Mouse (Mus musculus) myocyte (in vitro differentiated cells): ENCODE data around the gene Krtdap. TPM values are rescaled to one million over a fixed set of nuclear protein-coding genes. Genes with fewer than 3 reads are reported as not detected.

Experiments used
- H3K27me3 ChIP-seq: one replicate; pipeline ENCODE4 v1.6.1; 2011; ENCODE audit not compliant: control insufficient read depth, insufficient read depth, insufficient read length
- H3K36me3 ChIP-seq: one replicate; pipeline ENCODE4 v1.6.1; 2011; ENCODE audit not compliant: control insufficient read depth, insufficient read depth
- H3K4me2 ChIP-seq: one replicate; pipeline ENCODE4 v1.6.1; 2011; ENCODE audit warnings: low read depth, control low read depth
- H3K4me3 ChIP-seq: one replicate; pipeline ENCODE4 v1.5.1; 2011; ENCODE audit warnings: mild to moderate bottlenecking, control low read depth, moderate library complexity
- H3K79me2 ChIP-seq: one replicate; pipeline ENCODE4 v1.6.1; 2011; ENCODE audit not compliant: control insufficient read depth, insufficient read depth
- H3ac ChIP-seq: one replicate; pipeline ENCODE4 v1.6.1; 2011; ENCODE audit not compliant: control insufficient read depth, insufficient read length
- CEBPB ChIP-seq: IDR thresholded peaks from 2 replicates; pipeline ENCODE4 v1.6.1; 2011; ENCODE audit warnings: mild to moderate bottlenecking, moderate library complexity; ENCODE audit not compliant: poor library complexity, insufficient read depth, severe bottlenecking
- E2F4 ChIP-seq: IDR thresholded peaks from one replicate; pipeline ENCODE4 v1.6.1; 2011; ENCODE audit warnings: mild to moderate bottlenecking, control low read depth, moderate library complexity; ENCODE audit not compliant: insufficient read depth
- MAX ChIP-seq: IDR thresholded peaks from one replicate; pipeline ENCODE4 v1.6.1; 2011; ENCODE audit warnings: low read depth, mild to moderate bottlenecking, control low read depth
- MYOD1 ChIP-seq, 3 experiments: IDR thresholded peaks; one replicate each; pipeline ENCODE4 v1.6.1; 2011; ENCODE audit warnings: control low read depth in 2 of 3, low read depth in 2 of 3, mild to moderate bottlenecking in 2 of 3, moderate library complexity in 1 of 3; ENCODE audit not compliant: insufficient read length in 2 of 3, control insufficient read depth in 1 of 3
- MYOG ChIP-seq, 3 experiments: IDR thresholded peaks; one replicate each; pipeline ENCODE4 v1.6.1; 2011; ENCODE audit warnings: control low read depth in 2 of 3, low read depth in 2 of 3, mild to moderate bottlenecking in 2 of 3; ENCODE audit not compliant: insufficient read length in 2 of 3, control insufficient read depth in 1 of 3, insufficient read depth in 1 of 3
- POLR2A ChIP-seq: IDR thresholded peaks from one replicate; pipeline ENCODE4 v1.6.1; 2011; ENCODE audit warnings: low read depth, mild to moderate bottlenecking, control low read depth, moderate library complexity; ENCODE audit not compliant: insufficient read length
- POLR2AphosphoS2 ChIP-seq: IDR thresholded peaks from one replicate; pipeline ENCODE4 v1.6.1; 2011; ENCODE audit warnings: low read depth, control low read depth; ENCODE audit not compliant: insufficient read length
- REST ChIP-seq: IDR thresholded peaks from one replicate; pipeline ENCODE4 v1.6.1; 2011; ENCODE audit warnings: mild to moderate bottlenecking, control low read depth, moderate library complexity; ENCODE audit not compliant: insufficient read depth, insufficient read length
- SRF ChIP-seq: IDR thresholded peaks from one replicate; pipeline ENCODE4 v1.6.1; 2011; ENCODE audit warnings: low read depth; ENCODE audit not compliant: control insufficient read depth, insufficient read length
- TCF12 ChIP-seq: IDR thresholded peaks from one replicate; pipeline ENCODE4 v1.6.1; 2011; ENCODE audit warnings: mild to moderate bottlenecking, control low read depth; ENCODE audit not compliant: poor library complexity, insufficient read depth, severe bottlenecking
- TCF3 ChIP-seq: IDR thresholded peaks from one replicate; pipeline ENCODE4 v1.6.1; 2011; ENCODE audit warnings: low read depth, control low read depth; ENCODE audit not compliant: insufficient read length
- USF1 ChIP-seq: IDR thresholded peaks from one replicate; pipeline ENCODE4 v1.6.1; 2011; ENCODE audit warnings: low read depth, mild to moderate bottlenecking, control low read depth, moderate library complexity
- polyA plus RNA-seq: library from polyadenylated mRNA; unstranded; fragments of >200 nt; fragmentation: generic; extraction: Trizol; gene quantifications from one replicate; pipeline ENCODE4 v1.2.1, GENCODE M21; 2012; ENCODE audit warnings: missing spikeins

Gene Krtdap
- polyA plus RNA-seq, 1 experiment, result not detected

GRCm38 (mm10) chr7:30805924-30806323, 18.2 kb downstream of the Krtdap start:
- no peak overlapping the region for H3K4me3 ChIP-seq
- no peaks in the 10 kb centered on the region for H3K79me2 ChIP-seq
- no peak for TF ChIP-seq POLR2A
- TF ChIP-seq MYOD1 (IDR thresholded peaks at IDR 0.05; ENCODE audit: control insufficient read depth in 1 of 3, insufficient read length in 2 of 3, low read depth in 2 of 3), result no peak
- TF ChIP-seq TCF12, result no peak
- no peak overlapping the region for H3ac ChIP-seq
- no peak overlapping the region for H3K4me2 ChIP-seq
- no peaks in the 10 kb centered on the region for H3K36me3 ChIP-seq
- no peaks in the 10 kb centered on the region for H3K27me3 ChIP-seq

GRCm38 (mm10) chr7:30810319-30810718, 22.6 kb downstream of the Krtdap start:
- Histone ChIP-seq H3K4me2 (no peak overlapping the region), H3K79me2 (no peaks in the 10 kb centered on the region), H3ac (no peak overlapping the region), H3K27me3 (no peaks in the 10 kb centered on the region), H3K36me3 (no peaks in the 10 kb centered on the region), H3K4me3 (no peak overlapping the region)
- TF ChIP-seq TCF12 (no peak), MYOG (IDR thresholded peaks at IDR 0.05; ENCODE audit: control insufficient read depth in 1 of 3, insufficient read depth in 1 of 3, insufficient read length in 2 of 3, low read depth in 2 of 3) (no peak), MYOD1 (IDR thresholded peaks at IDR 0.05; ENCODE audit: control insufficient read depth in 1 of 3, insufficient read length in 2 of 3, low read depth in 2 of 3) (no peak), SRF (no peak)

GRCm38 (mm10) chr7:30811757-30812290, 24.1 kb downstream of the Krtdap start:
- Histone ChIP-seq H3K36me3 (no peaks in the 10 kb centered on the region), H3K4me2 (no peak overlapping the region), H3ac (no peak overlapping the region), H3K79me2 (no peaks in the 10 kb centered on the region), H3K4me3 (no peak overlapping the region), H3K27me3 (peaks cover under 1% of the 10 kb centered on the region)
- TF ChIP-seq MYOG (IDR thresholded peaks at IDR 0.05; ENCODE audit: control insufficient read depth in 1 of 3, insufficient read depth in 1 of 3, insufficient read length in 2 of 3, low read depth in 2 of 3) (no peak), MAX (no peak), POLR2A (no peak), CEBPB (no peak), MYOD1 (IDR thresholded peaks at IDR 0.05; ENCODE audit: control insufficient read depth in 1 of 3, insufficient read length in 2 of 3, low read depth in 2 of 3) (no peak), REST (no peak), USF1 (no peak), SRF (no peak)

GRCm38 (mm10) chr7:30812291-30812807, 24.7 kb downstream of the Krtdap start:
- no peak overlapping the region for H3ac ChIP-seq
- TF ChIP-seq CEBPB (no peak), USF1 (no peak), TCF12 (no peak), TCF3 (no peak), MYOG (IDR thresholded peaks at IDR 0.05; ENCODE audit: control insufficient read depth in 1 of 3, insufficient read depth in 1 of 3, insufficient read length in 2 of 3, low read depth in 2 of 3) (no peak), REST (no peak), SRF (no peak), POLR2AphosphoS2 (no peak), MYOD1 (IDR thresholded peaks at IDR 0.05; ENCODE audit: control insufficient read depth in 1 of 3, insufficient read length in 2 of 3, low read depth in 2 of 3) (no peak), POLR2A (no peak), MAX (no peak), E2F4 (no peak)
- H3K27me3 ChIP-seq, result peaks cover 6% of the 10 kb centered on the region

DNA sequence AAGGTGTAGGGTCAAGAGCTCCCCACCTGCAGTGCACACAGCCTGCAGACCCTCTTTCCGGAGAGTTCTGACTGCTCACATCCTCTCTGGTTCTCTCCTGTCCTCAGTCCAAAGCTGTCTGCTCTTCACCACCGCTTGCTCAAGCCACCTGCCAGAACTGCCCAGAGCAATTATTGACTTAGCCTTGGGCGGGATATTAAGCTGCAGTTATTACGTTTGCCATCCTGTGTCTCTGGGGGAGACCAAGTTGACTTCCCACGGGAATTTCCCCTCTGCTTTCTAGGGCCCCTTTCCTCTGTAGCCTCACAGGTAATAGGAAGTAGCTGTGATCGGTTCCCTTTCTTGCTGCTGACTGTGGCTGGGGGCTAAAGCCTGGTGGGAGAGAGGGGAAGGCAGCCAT, 32.4 kb downstream of the Krtdap start:
- no peak overlapping the region for H3K4me2 ChIP-seq
- H3K27me3 ChIP-seq, result peaks cover 29% of the 10 kb centered on the region
- no peak for TF ChIP-seq SRF
- no peak for TF ChIP-seq MYOD1 (IDR thresholded peaks at IDR 0.05; ENCODE audit: control insufficient read depth in 1 of 3, insufficient read length in 2 of 3, low read depth in 2 of 3)
- TF ChIP-seq POLR2AphosphoS2, result no peak
- no peak for TF ChIP-seq TCF12
- TF ChIP-seq USF1, result no peak
- no peak for TF ChIP-seq REST
- no peak for TF ChIP-seq POLR2A
- TF ChIP-seq TCF3, result no peak
- TF ChIP-seq MYOG (IDR thresholded peaks at IDR 0.05; ENCODE audit: control insufficient read depth in 1 of 3, insufficient read depth in 1 of 3, insufficient read length in 2 of 3, low read depth in 2 of 3), result no peak
- TF ChIP-seq MAX, result no peak
- TF ChIP-seq E2F4, result no peak
- TF ChIP-seq CEBPB, result no peak
- H3K4me3 ChIP-seq, result no peak overlapping the region
- no peak overlapping the region for H3ac ChIP-seq
- H3K36me3 ChIP-seq, result no peaks in the 10 kb centered on the region
- H3K79me2 ChIP-seq, result no peaks in the 10 kb centered on the region

More at GRCm38 (mm10) chr7:30812291-30812807, 24.7 kb downstream of the Krtdap start:
- H3K36me3 ChIP-seq, result no peaks in the 10 kb centered on the region
- no peaks in the 10 kb centered on the region for H3K79me2 ChIP-seq
- H3K4me3 ChIP-seq, result no peak overlapping the region
- H3K4me2 ChIP-seq, result no peak overlapping the region
